Mouse (Mus musculus) left cerebral cortex, adult 2 months (tissue): ENCODE results near the gene Odf2l. TPM values are rescaled to one million over a fixed set of nuclear protein-coding genes. Genes with fewer than 3 reads are reported as not detected.
A peak's percentile ranks its signal among the peaks of the same experiment; 100 is the strongest.

Source experiments
- DNase-seq, 2 experiments: peaks; one replicate each; pipeline ENCODE4 v3.0.0; 2021 to 2022; ENCODE audit warnings: low spot score in 2 of 2, mixed read lengths in 1 of 2; ENCODE audit errors: extremely low spot score in 1 of 2
- H3K27ac ChIP-seq: fragments of 200-600 bp; 2 replicates; pipeline ENCODE4 v1.8.1; 2022
- H3K4me3 ChIP-seq: fragments of 200-600 bp; 2 replicates; pipeline ENCODE4 v1.8.1; 2022
- CTCF ChIP-seq: fragments of 200-600 bp; IDR thresholded peaks from 2 replicates; pipeline ENCODE4 v1.8.1; 2022; ENCODE audit warnings: antibody characterized with exemption, mild to moderate bottlenecking, moderate library complexity
- intact Hi-C: fragments of 180-260 bp; cut with DNase I; formaldehyde crosslinking; loops from one replicate; pipeline ENCODE4 v1.15.1; 2025
- long read RNA-seq, 2 experiments: library from polyadenylated mRNA; stranded (forward); transcript quantifications; one replicate each; pipeline ENCODE4 v2.0.0; 2021; ENCODE audit warnings: borderline mapping rate in 2 of 2
- total RNA-seq, 2 experiments: library from RNA; stranded (reverse); gene quantifications; 2 replicates each; pipeline ENCODE4 v1.2.3; 2021

Odf2l gene
- total RNA-seq: 10 to 100 TPM; 22.1 to 26.8 TPM
- long read RNA-seq, experiment 1, partial matches to known transcripts: 0 of 6 reads
- long read RNA-seq, experiment 1, other reads (novel, unspliced or antisense): 4 of 6 reads
- long read RNA-seq, experiment 2, partial matches to known transcripts: 1 of 7 reads
- long read RNA-seq, experiment 2, other reads (novel, unspliced or antisense): 4 of 7 reads

GRCm38 (mm10) chr3:145118254-145119001 is at the start of gene Odf2l:
Odf2l (plus strand) TSS chr3:145118588.
- TF ChIP-seq CTCF: no peak
- Histone ChIP-seq H3K4me3 (peak within 1 kb of the TSS; percentile 79), H3K27ac (peak within 1 kb of the TSS; percentile 94)
- DNase-seq: peak; percentile 97
- intact Hi-C loops: loop anchor here (10.0 kb wide), 1 partner anchor 404 kb away; no protein-coding TSS in a partner anchor

GRCm38 (mm10) chr3:145068964-145069363 is 49.4 kb upstream of the Odf2l start:
- no peak for TF ChIP-seq CTCF
- DNase-seq: no peak
- Histone ChIP-seq H3K27ac (no peak overlapping the region), H3K4me3 (no peak overlapping the region)
- intact Hi-C loops: no loop called here

DNA sequence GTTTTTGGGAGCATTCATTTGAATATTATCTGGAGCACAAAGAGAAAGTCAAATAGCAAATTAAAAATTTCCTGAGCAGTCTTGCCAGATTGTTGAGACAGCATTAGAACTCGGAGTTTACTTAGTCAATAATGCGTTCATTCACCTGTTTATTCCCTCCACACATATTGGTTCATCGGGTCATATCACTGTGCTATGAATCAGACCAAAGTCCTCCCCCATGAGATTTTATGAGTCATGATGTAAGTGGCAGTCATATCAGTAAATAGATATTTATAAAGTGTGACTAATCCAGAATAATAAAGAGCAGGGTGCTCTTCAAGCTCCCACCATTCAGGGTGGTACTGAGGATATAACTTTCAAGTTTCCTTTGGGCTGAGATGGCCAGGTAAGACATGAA is 46.0 kb upstream of the Odf2l start:
- Histone ChIP-seq H3K4me3 (no peak overlapping the region), H3K27ac (no peak overlapping the region)
- TF ChIP-seq CTCF: no peak
- DNase-seq: no peak
- intact Hi-C loops: no loop called here

DNA sequence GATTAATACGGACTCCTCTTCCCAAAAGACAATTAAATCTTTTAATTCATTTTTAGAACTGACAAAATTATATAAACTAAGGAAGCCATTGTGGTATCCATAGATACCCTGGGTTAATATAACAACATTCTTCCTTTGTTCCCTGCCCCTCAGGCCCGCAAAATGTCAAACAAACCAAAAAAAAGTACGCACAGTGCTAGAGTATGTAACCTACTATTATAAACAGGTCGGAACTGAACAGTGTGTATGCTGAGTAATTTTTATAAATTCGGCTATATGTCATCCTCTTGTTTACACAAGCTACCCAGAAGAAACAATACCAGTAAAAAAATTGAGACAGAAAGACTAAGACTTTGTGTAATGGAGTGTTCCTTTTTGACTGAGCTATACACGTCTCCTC is 40.0 kb upstream of the Odf2l start:
- intact Hi-C loops: no loop called here
- no peak overlapping the region for H3K4me3 ChIP-seq
- DNase-seq: no peak
- no peak for TF ChIP-seq CTCF
- H3K27ac ChIP-seq: no peak overlapping the region

GRCm38 (mm10) chr3:145080904-145081303 is 37.5 kb upstream of the Odf2l start:
- intact Hi-C loops: no loop called here
- Histone ChIP-seq H3K27ac (no peak overlapping the region), H3K4me3 (no peak overlapping the region)
- no peak for TF ChIP-seq CTCF
- no peak for DNase-seq

DNA sequence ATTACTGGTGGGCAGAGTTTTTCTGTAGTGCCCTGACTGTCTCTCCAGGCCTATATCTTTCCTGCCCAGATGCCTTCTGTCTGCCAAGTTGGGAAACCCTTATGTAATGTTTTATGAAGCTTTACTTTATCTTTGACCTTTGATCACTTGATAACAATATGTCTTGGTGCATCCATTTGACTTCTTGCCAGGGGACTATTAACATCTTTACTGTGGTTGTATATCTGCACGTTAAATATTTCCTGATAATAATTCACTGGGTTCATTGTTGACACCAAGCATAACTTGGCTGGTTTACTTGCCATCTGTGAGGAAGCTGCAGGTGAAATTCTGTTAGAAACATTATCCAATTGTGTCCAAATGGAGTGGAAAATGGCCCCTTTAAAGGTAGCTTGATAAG is 35.3 kb upstream of the Odf2l start:
- intact Hi-C loops: no loop called here

GRCm38 (mm10) chr3:145086180-145086579 is 32.2 kb upstream of the Odf2l start:
- Histone ChIP-seq H3K4me3 (no peak overlapping the region), H3K27ac (no peak overlapping the region)
- TF ChIP-seq CTCF: no peak
- no peak for DNase-seq
- intact Hi-C loops: no loop called here

More for the DNA sequence above, 35.3 kb upstream of the Odf2l start:
- H3K27ac ChIP-seq: no peak overlapping the region
- no peak overlapping the region for H3K4me3 ChIP-seq
- DNase-seq: no peak
- no peak for TF ChIP-seq CTCF

DNA sequence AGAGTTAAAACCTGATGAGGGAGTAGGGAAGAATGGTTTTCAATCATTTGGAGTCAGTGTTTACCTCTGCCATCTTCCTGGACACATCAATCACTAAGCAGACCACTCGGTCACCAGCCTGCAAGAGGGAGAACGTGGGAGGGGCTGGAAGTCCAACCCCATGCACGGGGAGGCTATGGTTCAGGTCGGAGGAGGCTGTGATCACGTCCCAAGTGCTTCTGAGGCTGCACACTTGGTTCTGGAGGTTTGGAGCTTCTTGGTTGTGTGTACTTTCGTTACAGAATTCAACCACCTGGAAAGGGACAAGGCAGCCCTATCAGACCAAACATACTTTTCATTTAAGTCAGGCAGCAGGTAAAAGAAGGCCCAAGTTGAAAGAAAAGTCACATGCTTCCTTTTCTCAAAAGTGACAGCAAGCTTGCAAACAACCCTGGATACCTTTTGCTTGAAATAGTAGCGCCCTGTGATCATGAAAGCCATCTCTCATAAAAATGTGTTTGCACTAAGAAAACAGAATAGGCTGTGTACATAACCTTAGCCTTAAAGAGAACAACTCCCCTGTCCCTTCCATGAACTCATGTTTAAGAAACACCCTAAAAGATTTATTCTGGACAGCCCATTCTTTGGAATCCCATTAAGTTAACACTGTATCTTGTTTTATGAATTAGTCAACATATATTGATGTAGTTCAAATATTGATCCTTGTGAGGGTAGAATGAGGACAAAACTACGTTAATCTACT is 30.4 kb upstream of the Odf2l start:
- Histone ChIP-seq H3K4me3 (no peak overlapping the region), H3K27ac (no peak overlapping the region)
- no peak for TF ChIP-seq CTCF
- no peak for DNase-seq
- intact Hi-C loops: no loop called here

- intact Hi-C loops: no loop called here
- no peak within 1 kb of the TSS for H3K27ac ChIP-seq
- TF ChIP-seq CTCF: no peak
- DNase-seq: no peak
- H3K4me3 ChIP-seq: no peak within 1 kb of the TSS
Observed at GRCm38 (mm10) chr3:145099291-145099690, 19.1 kb upstream of the Odf2l start, which contains the start of gene Clca2. Clca2 (minus strand) TSS chr3:145099443.

GRCm38 (mm10) chr3:145101891-145102555 is 16.4 kb upstream of the Odf2l start:
- no peak for TF ChIP-seq CTCF
- Histone ChIP-seq H3K27ac (no peak overlapping the region), H3K4me3 (no peak overlapping the region)
- intact Hi-C loops: no loop called here
- DNase-seq: no peak

- intact Hi-C loops: no loop called here
- TF ChIP-seq CTCF: no peak
- H3K4me3 ChIP-seq: no peak overlapping the region
- H3K27ac ChIP-seq: no peak overlapping the region
- no peak for DNase-seq
Observed at GRCm38 (mm10) chr3:145103321-145103720, 15.1 kb upstream of the Odf2l start.

GRCm38 (mm10) chr3:145103770-145104169 is 14.6 kb upstream of the Odf2l start:
- DNase-seq: no peak
- Histone ChIP-seq H3K4me3 (no peak overlapping the region), H3K27ac (no peak overlapping the region)
- no peak for TF ChIP-seq CTCF
- intact Hi-C loops: no loop called here
